Mouse (Mus musculus) gastrocnemius, adult 18-20 months (tissue): Measurements from ENCODE around the gene Ptprg. TPM values are rescaled to one million over a fixed set of nuclear protein-coding genes. Genes with fewer than 3 reads are reported as not detected.

Experiments used
- DNase-seq: peaks from one replicate; pipeline ENCODE4 v3.0.0; 2021; ENCODE audit warnings: low spot score
- total RNA-seq, 2 experiments: library from RNA; stranded (reverse); gene quantifications; 2 replicates each; pipeline ENCODE4 v1.2.3; 2021

The Ptprg gene
- total RNA-seq, 2 experiments from 2014 or later = 18.4 to 21.3 TPM

- no peak for DNase-seq
These were observed 574.6 kb downstream of the Ptprg start for GRCm38 (mm10) chr14:12127951-12128350.

- no peak for DNase-seq
These were observed 578.8 kb downstream of the Ptprg start for GRCm38 (mm10) chr14:12132046-12132615.

GRCm38 (mm10) chr14:12133163-12133562 lies 579.8 kb downstream of the Ptprg start:
- DNase-seq = no peak

GRCm38 (mm10) chr14:12134504-12134903 lies 581.2 kb downstream of the Ptprg start:
- no peak for DNase-seq

- DNase-seq = no peak
These were observed 583.2 kb downstream of the Ptprg start for GRCm38 (mm10) chr14:12136536-12136935.

GRCm38 (mm10) chr14:12139643-12140481 lies 586.5 kb downstream of the Ptprg start:
- peak; percentile 72 for DNase-seq

- DNase-seq = no peak
These were observed 590.7 kb downstream of the Ptprg start for GRCm38 (mm10) chr14:12143941-12144485.

- peak; percentile 36 for DNase-seq
These were observed 592.6 kb downstream of the Ptprg start for GRCm38 (mm10) chr14:12145919-12146318.

GRCm38 (mm10) chr14:12149529-12149928 lies 596.2 kb downstream of the Ptprg start:
- DNase-seq = no peak

GRCm38 (mm10) chr14:12151927-12152326 lies 598.6 kb downstream of the Ptprg start:
- DNase-seq = peak; percentile 49

GRCm38 (mm10) chr14:12152748-12153147 lies 599.4 kb downstream of the Ptprg start:
- no peak for DNase-seq

GRCm38 (mm10) chr14:12153599-12153998 lies 600.3 kb downstream of the Ptprg start:
- no peak for DNase-seq

- DNase-seq = no peak
These were observed 608.5 kb downstream of the Ptprg start for GRCm38 (mm10) chr14:12161738-12162310.

GRCm38 (mm10) chr14:12162331-12162854 lies 609.1 kb downstream of the Ptprg start:
- DNase-seq = no peak

GRCm38 (mm10) chr14:12163196-12163595 lies 609.9 kb downstream of the Ptprg start:
- DNase-seq = no peak

- DNase-seq = peak; percentile 17
These were observed 613.9 kb downstream of the Ptprg start for GRCm38 (mm10) chr14:12167215-12167614.

- DNase-seq = no peak
These were observed 614.3 kb downstream of the Ptprg start for GRCm38 (mm10) chr14:12167651-12168050.

GRCm38 (mm10) chr14:12177436-12177835 lies 624.1 kb downstream of the Ptprg start:
- DNase-seq = no peak

- DNase-seq = no peak
These were observed 625.3 kb downstream of the Ptprg start for GRCm38 (mm10) chr14:12178645-12179044.

GRCm38 (mm10) chr14:12180116-12180515 lies 626.8 kb downstream of the Ptprg start:
- DNase-seq = no peak

GRCm38 (mm10) chr14:12185040-12185439 lies 631.7 kb downstream of the Ptprg start:
- no peak for DNase-seq

GRCm38 (mm10) chr14:12188352-12188751 lies 635.0 kb downstream of the Ptprg start:
- no peak for DNase-seq
